ENCODE assay signal across 26 mouse cellular contexts in genomic region chr19:17649967-17650366, GRCm38 (mm10).
DNase-seq lines count a peak whose midpoint lies in the region; ATAC-seq lines count a peak whose summit lies in the region.
"Had no signal": no experiment of that assay in that cellular context is flagged by ENCODE, and none has a peak within 500 bp of the region (broad histone marks: within the 10 kb centered on the region; RNA-seq: fewer than 3 reads in every experiment).

No protein-coding gene starts in this region.

- no peak for ATAC-seq in kidney, embryonic 15.5 days (replicated peaks; ENCODE audit: low FRiP score)
- ATAC-seq in embryonic facial prominence, embryonic 12.5 days (ENCODE audit: insufficient number of reproducible peaks, insufficient read depth, low FRiP score, low TSS enrichment), result 0 out of 2 replicates have a peak, but pooled peaks have one; percentile 56
- ATAC-seq in embryonic facial prominence, embryonic 14.5 days (ENCODE audit: low read depth), result 0 out of 2 replicates have a peak, but pooled peaks have one; percentile 26
- 0 out of 2 replicates have a peak, but pooled peaks have one; percentile 35 for ATAC-seq in limb, embryonic 15.5 days (ENCODE audit: insufficient number of reproducible peaks, low FRiP score, low TSS enrichment, low read depth)
- ATAC-seq: activated CD4-positive, CD25-positive, alpha-beta regulatory T cell, adult 4 months; inflammation-experienced regulatory T-cells, adult 6 months; liver, embryonic 12.5 days; liver, postnatal 0 days had no signal

- 0 out of 2 replicates have a peak overlapping the region, but pooled peaks have one; percentile 45 for H3K27ac ChIP-seq in kidney, embryonic 15.5 days
- H3K27ac ChIP-seq in embryonic facial prominence, embryonic 12.5 days, result peak overlapping the region; percentile 54; the same call in 1 of the 2 replicates
- H3K27ac ChIP-seq in embryonic facial prominence, embryonic 14.5 days (replicated peaks; ENCODE audit: low read depth, low read length), result no peak overlapping the region
- no peak overlapping the region for H3K27ac ChIP-seq in limb, embryonic 15.5 days
- H3K27ac ChIP-seq: hindbrain, embryonic 15.5 days; liver, embryonic 12.5 days; stomach, embryonic 15.5 days had no signal

- H3K36me3 ChIP-seq in kidney, embryonic 15.5 days, result peaks cover 4% of the 10 kb centered on the region; the same call in 1 of the 2 replicates
- peaks cover 7% of the 10 kb centered on the region; the same call in 1 of the 2 replicates for H3K36me3 ChIP-seq in embryonic facial prominence, embryonic 12.5 days
- no peaks in the 10 kb centered on the region for H3K36me3 ChIP-seq in embryonic facial prominence, embryonic 14.5 days (ENCODE audit: control insufficient read depth, insufficient read depth, low read length)
- H3K36me3 ChIP-seq in limb, embryonic 15.5 days, result no peaks in the 10 kb centered on the region
- H3K36me3 ChIP-seq: hindbrain, embryonic 15.5 days; liver, embryonic 12.5 days; stomach, embryonic 15.5 days had no signal

- peaks cover 20% of the 10 kb centered on the region for H3K4me1 ChIP-seq in kidney, embryonic 15.5 days
- H3K4me1 ChIP-seq in embryonic facial prominence, embryonic 12.5 days, result peaks cover 28% of the 10 kb centered on the region
- H3K4me1 ChIP-seq in embryonic facial prominence, embryonic 14.5 days (ENCODE audit: control insufficient read depth, insufficient read depth, low read length), result peaks cover 19% of the 10 kb centered on the region
- H3K4me1 ChIP-seq in limb, embryonic 15.5 days, result peaks cover 9% of the 10 kb centered on the region
- H3K4me1 ChIP-seq: heart, embryonic 12.5 days; liver, embryonic 12.5 days; stomach, embryonic 15.5 days had no signal

- no peak overlapping the region for H3K9ac ChIP-seq in kidney, embryonic 15.5 days
- no peak overlapping the region for H3K9ac ChIP-seq in embryonic facial prominence, embryonic 12.5 days
- no peak overlapping the region for H3K9ac ChIP-seq in embryonic facial prominence, embryonic 14.5 days (ENCODE audit: low read depth, low read length)
- H3K9ac ChIP-seq in limb, embryonic 15.5 days, result no peak overlapping the region
- H3K9ac ChIP-seq: heart, embryonic 12.5 days; hindbrain, embryonic 15.5 days; limb, embryonic 12.5 days; liver, embryonic 12.5 days; liver, postnatal 0 days; stomach, embryonic 15.5 days had no signal

- DNase-seq in kidney, adult 8-10 months, result no peak
- no peak for DNase-seq in embryonic facial prominence, embryonic 14.5 days (ENCODE audit: low spot score)
- DNase-seq in adrenal gland, postnatal 36 days, result no peak
- DNase-seq: adrenal gland, adult 2 months; cerebellum, adult 8-10 months; cerebellum, postnatal 36 days; gastrocnemius, postnatal 25 days; heart, adult 18-20 months; heart, postnatal 4 days; kidney, adult 11 months; kidney, postnatal 10 days; layer of hippocampus, adult 9-11 months; liver, postnatal 0 days; midbrain, embryonic 14.5 days; right cerebral cortex, postnatal 25 days had no signal

- no peaks in the 10 kb centered on the region for H3K9me3 ChIP-seq in kidney, embryonic 15.5 days (replicated peaks)
- no peaks in the 10 kb centered on the region for H3K9me3 ChIP-seq in embryonic facial prominence, embryonic 12.5 days
- no peaks in the 10 kb centered on the region for H3K9me3 ChIP-seq in embryonic facial prominence, embryonic 14.5 days (ENCODE audit: control insufficient read depth, low read length)
- no peaks in the 10 kb centered on the region for H3K9me3 ChIP-seq in limb, embryonic 15.5 days
- H3K9me3 ChIP-seq: heart, embryonic 12.5 days; hindbrain, embryonic 15.5 days; limb, embryonic 12.5 days; liver, embryonic 12.5 days; stomach, embryonic 15.5 days had no signal

- no peaks in the 10 kb centered on the region for H3K27me3 ChIP-seq in kidney, embryonic 15.5 days
- H3K27me3 ChIP-seq in embryonic facial prominence, embryonic 12.5 days, result no peaks in the 10 kb centered on the region
- H3K27me3 ChIP-seq in embryonic facial prominence, embryonic 14.5 days (replicated peaks; ENCODE audit: control insufficient read depth, insufficient read depth, low read length), result no peaks in the 10 kb centered on the region
- H3K27me3 ChIP-seq in limb, embryonic 15.5 days, result peaks cover 51% of the 10 kb centered on the region
- H3K27me3 ChIP-seq: CH12.LX; heart, embryonic 12.5 days; hindbrain, embryonic 15.5 days; liver, embryonic 12.5 days; stomach, embryonic 15.5 days had no signal

- 62% methylated on average over 3 of the region's 3 CpGs for WGBS in kidney, embryonic 15.5 days
- WGBS in embryonic facial prominence, embryonic 12.5 days, result 50% methylated on average over 3 of the region's 3 CpGs
- WGBS in embryonic facial prominence, embryonic 14.5 days, result 46% methylated on average over 3 of the region's 3 CpGs
- 38% methylated on average over 3 of the region's 3 CpGs for WGBS in limb, embryonic 15.5 days

- no peak overlapping the region for H3K4me3 ChIP-seq in kidney, embryonic 15.5 days (replicated peaks)
- no peak overlapping the region for H3K4me3 ChIP-seq in embryonic facial prominence, embryonic 12.5 days
- H3K4me3 ChIP-seq in embryonic facial prominence, embryonic 14.5 days (ENCODE audit: low read depth, low read length), result no peak overlapping the region
- H3K4me3 ChIP-seq in limb, embryonic 15.5 days, result no peak overlapping the region
- H3K4me3 ChIP-seq: heart, embryonic 12.5 days; hindbrain, embryonic 15.5 days; limb, embryonic 12.5 days; liver, embryonic 12.5 days; stomach, embryonic 15.5 days had no signal

- H3K4me2 ChIP-seq in kidney, embryonic 15.5 days, result no peak overlapping the region
- H3K4me2 ChIP-seq in embryonic facial prominence, embryonic 12.5 days (replicated peaks), result no peak overlapping the region
- H3K4me2 ChIP-seq in embryonic facial prominence, embryonic 14.5 days (ENCODE audit: low read depth, low read length), result no peak overlapping the region
- H3K4me2 ChIP-seq in limb, embryonic 15.5 days, result no peak overlapping the region
- H3K4me2 ChIP-seq: heart, embryonic 12.5 days; hindbrain, embryonic 15.5 days; limb, embryonic 12.5 days; liver, embryonic 12.5 days; stomach, embryonic 15.5 days had no signal

Comparison
In these comparisons a context has a peak if more than half of its experiments do, and no peak if none do; other contexts are left out.
1. H3K27ac ChIP-seq: peak in kidney, embryonic 15.5 days (single experiment) and embryonic facial prominence, embryonic 12.5 days (single experiment); none in embryonic facial prominence, embryonic 14.5 days (single experiment) and limb, embryonic 15.5 days (single experiment).